Mouse (Mus musculus) forebrain, embryonic 13.5 days (tissue): Measurements from ENCODE around the gene Prrx2. TPM values are rescaled to one million over a fixed set of nuclear protein-coding genes. Genes with fewer than 3 reads are reported as not detected.

Experiments used
- polyA plus RNA-seq: library from polyadenylated mRNA; unstranded; fragments of >200 nt; fragmentation: Nextera tagmentation; extraction: Ambion mirVana; gene quantifications from 2 replicates; pipeline ENCODE4 v1.2.1, GENCODE M21; 2015

The Prrx2 gene
- polyA plus RNA-seq, 1 experiment from 2014 or later: 1.8 TPM

Other genes starting within 250 kb of the Prrx2 start
- gene Cstad, start 239.9 kb upstream of the Prrx2 start, polyA plus RNA-seq: 0.49 and 1.1 TPM in 2 replicates
- 3.8 and 4.5 TPM in 2 replicates for gene 1700001O22Rik, start 31.3 kb upstream of the Prrx2 start, polyA plus RNA-seq
- gene Ntmt1, start 27.1 kb upstream of the Prrx2 start, polyA plus RNA-seq: 120 and 127 TPM in 2 replicates
- 39.4 and 43.4 TPM in 2 replicates for gene Asb6, start 4.6 kb upstream of the Prrx2 start, polyA plus RNA-seq
- gene Ptges, start 94.9 kb downstream of the Prrx2 start, polyA plus RNA-seq: 1.5 and 2.1 TPM in 2 replicates
- 23.3 and 26.4 TPM in 2 replicates for gene Tor1b, start 118.0 kb downstream of the Prrx2 start, polyA plus RNA-seq
- gene Tor1a, start 133.0 kb downstream of the Prrx2 start, polyA plus RNA-seq: 95.0 and 105 TPM in 2 replicates
- gene BC005624, start 147.2 kb downstream of the Prrx2 start, polyA plus RNA-seq: 75.7 and 81.0 TPM in 2 replicates
- 34.6 and 35.2 TPM in 2 replicates for gene Usp20, start 147.3 kb downstream of the Prrx2 start, polyA plus RNA-seq